Mouse (Mus musculus) adrenal gland, adult 2 months (tissue): ENCODE measurements around the gene Rcsd1. TPM values are rescaled to one million over a fixed set of nuclear protein-coding genes. Genes with fewer than 3 reads are reported as not detected.

ENCODE experiments used
- DNase-seq: peaks from one replicate; pipeline ENCODE4 v3.0.0; 2021
- long read RNA-seq: library from polyadenylated mRNA; stranded (forward); transcript quantifications from one replicate; pipeline ENCODE4 v2.0.0, GENCODE M21; 2021
- polyA plus RNA-seq: library from polyadenylated mRNA; depleted of rRNA; stranded (reverse); fragments of >200 nt; gene quantifications from 2 replicates; pipeline ENCODE4 v1.2.3, GENCODE M21; 2012; rRNA removed
- total RNA-seq, 2 experiments: library from RNA; stranded (reverse); gene quantifications; 2 replicates each; pipeline ENCODE4 v1.2.3; 2021

The Rcsd1 gene
- 10 to 100 TPM; 13.5 to 16.0 TPM for total RNA-seq
- 4.4 and 4.9 TPM in 2 replicates for polyA plus RNA-seq
- long read RNA-seq, full-length matches to known transcripts, result 12 of 15 reads
- long read RNA-seq, partial matches to known transcripts, result 2 of 15 reads
- long read RNA-seq, other reads (novel, unspliced or antisense), result 1 of 15 reads

GRCm38 (mm10) chr1:165709629-165710256 is at the start of gene Rcsd1:
Rcsd1 (minus strand) TSS chr1:165709757.
- no peak for DNase-seq

DNA sequence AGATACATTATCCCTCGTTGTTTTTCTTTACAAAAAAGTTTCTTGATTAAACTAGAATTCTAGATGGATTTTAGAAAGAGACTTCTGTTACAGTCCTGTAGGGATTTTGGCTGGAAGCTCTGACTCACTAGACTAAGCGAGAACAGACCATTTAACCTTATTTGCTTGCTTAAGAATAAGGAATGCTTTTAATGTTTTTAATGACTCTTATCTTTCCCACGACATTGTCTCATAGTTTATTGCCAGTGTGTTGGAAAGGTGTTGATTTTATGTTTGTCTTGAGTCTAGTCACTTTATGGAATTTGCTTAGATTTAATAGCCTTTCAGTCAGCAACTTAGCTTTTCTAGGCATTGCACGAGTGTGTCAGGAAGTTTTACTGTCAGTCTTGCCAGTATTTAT is 45.6 kb upstream of the Rcsd1 start:
- no peak for DNase-seq

DNA sequence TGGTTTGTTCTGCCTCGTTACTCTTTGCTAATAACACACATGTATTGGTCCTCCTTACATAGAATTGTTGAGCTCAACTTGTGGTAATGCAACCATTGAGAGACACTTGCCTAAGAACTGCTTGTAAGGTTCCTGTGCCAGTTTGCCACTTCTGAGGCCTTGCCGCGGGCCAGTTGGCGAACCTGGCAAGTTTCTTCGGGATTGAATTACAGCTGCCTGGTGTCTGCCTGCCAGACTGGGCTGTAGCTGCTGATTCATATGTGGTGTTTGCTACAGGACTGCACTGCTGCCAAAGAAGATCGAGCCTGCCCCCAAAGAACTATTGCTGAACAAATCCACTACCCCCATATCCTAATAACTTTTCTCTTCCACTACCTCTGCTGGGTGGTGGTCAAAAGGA is 44.6 kb upstream of the Rcsd1 start:
- DNase-seq, result no peak

- DNase-seq, result no peak
Measured at GRCm38 (mm10) chr1:165751838-165752237, 42.3 kb upstream of the Rcsd1 start.

DNA sequence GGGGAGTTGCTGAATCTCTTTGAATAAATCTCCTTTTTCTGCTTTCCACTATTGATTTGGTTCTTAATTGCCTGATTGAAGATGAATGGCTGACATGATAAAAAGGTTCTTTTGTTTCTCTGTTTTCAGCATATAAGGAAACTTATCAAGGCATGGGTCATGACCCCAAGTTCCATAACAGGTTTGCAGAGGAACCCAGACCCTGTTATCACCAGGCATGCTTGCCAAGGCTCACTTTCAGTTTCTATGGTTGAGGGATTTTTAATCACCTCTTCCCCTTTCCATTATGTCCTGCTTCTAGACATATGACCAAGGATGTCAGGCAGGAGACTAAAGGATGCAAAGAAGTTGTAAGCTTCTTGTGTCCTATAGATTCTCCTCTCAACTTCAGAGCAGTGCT is 41.6 kb upstream of the Rcsd1 start:
- no peak for DNase-seq

DNA sequence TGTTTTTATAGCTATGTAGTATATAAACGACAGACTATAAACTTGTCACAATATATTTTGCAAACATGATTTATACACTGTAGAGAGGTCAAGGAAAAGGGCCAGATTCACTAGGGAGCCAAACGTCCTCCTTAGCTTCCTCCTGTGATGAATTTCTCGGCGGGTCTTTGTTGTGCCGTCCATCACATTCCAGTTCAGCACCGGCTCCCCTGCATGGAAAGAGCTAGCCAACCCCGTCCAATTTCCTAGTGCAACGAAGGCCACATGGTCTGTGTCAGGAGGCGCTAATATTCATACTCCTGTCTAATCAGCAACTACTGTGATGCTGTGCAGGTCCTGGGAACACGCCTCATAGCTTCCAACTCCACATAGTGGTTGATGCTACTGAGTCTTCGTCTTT is 38.5 kb upstream of the Rcsd1 start:
- no peak for DNase-seq

DNA sequence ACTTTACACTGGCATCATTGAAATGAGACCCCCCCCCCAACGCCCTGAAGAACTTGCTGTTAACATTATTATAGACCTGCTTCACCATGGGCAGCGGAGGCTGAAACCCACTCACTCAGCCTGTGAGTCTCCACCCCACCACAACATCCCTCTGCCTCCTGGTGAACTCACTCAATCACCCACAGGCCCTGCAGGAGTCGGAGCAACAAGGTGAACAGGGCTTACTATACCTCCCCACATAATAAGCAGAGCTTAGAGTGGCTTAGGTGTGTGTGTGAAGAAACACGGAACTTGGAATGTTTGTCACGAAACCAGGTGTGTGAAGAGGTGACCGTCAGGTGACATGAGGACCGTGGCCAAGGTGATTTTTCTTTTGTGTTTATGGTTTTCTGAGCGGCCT is 32.4 kb upstream of the Rcsd1 start:
- DNase-seq, result no peak

DNA sequence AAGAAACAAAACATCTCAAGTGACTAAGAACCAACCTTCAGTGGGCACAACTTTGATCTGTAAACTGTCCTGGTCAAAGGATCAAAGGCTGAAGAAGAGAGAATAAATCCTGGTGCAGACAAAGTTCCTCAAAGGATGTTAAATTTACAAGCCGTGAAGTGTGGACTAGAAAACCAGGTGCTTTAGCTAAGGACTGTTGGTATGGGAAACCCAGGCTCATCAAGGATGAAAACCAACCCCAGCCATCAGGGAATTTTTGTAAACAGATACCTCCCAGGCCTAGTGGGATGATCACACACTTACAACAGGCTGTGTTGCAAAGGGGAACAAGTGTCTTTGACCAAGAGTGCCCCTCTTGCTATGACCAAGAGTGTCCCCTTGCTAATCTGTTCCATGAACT is 29.4 kb upstream of the Rcsd1 start:
- no peak for DNase-seq

DNA sequence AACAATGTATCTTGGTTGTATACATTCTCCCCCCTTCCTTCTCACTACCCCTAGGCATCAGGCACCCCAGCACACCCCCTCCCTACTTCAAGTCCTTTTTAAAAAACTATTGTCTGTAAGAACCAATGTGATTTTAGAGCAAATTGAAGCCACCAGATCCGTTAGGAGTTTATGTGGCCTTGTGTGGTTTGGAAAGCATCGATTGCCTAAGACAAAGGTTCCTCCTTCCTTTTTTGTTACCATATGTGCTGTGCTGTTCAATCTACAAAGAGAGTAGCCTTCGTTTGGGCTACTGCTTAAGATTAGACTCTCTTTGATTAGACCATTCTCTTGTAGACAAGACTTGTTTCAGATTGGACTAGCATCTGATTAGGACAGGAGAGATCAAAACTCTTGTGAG is 28.3 kb upstream of the Rcsd1 start:
- DNase-seq, result no peak

GRCm38 (mm10) chr1:165737451-165737850 is 27.9 kb upstream of the Rcsd1 start:
- DNase-seq, result no peak

- DNase-seq, result peak; percentile 82
Measured at GRCm38 (mm10) chr1:165735826-165736818, 26.6 kb upstream of the Rcsd1 start.

DNA sequence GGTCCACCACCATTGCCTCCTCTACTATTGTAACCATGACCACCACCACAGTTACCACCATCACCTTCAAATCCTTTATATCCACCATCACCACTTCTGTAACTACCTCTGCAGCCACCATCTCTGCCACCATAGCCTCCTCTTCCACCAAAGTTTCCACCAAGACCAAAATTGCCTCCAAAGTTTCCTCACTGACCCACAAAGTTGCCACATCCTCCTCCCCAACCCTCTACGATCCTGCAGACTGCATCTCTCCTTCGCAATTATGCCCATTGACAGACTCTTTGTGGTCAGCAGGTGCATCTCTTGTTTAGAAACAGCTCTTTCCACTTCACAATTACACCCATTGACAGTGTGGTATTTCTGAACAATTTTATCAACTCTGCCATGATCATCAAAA is 25.3 kb upstream of the Rcsd1 start:
- no peak for DNase-seq

- DNase-seq, result no peak
Measured at GRCm38 (mm10) chr1:165731553-165731952, 22.0 kb upstream of the Rcsd1 start.

DNA sequence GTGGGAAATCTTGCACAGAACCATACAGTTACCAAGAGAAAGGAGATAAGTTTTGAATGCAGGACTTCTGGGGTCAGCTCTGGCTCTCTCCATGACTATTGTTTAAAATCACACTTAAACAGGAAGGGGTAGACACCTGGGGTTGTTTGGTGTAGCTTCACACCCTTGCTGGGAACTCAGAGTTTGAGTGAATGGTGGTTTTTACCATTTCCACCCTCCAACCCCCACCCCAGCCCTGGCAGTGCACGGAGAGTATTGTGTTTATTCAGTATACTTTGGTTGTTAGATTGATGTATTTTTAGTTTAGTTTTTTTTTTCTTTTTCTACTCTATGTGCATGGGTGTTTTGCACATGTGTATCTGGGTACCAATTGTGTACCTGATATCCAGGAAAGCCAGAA is 20.6 kb upstream of the Rcsd1 start:
- DNase-seq, result no peak

GRCm38 (mm10) chr1:165728057-165728639 is 18.6 kb upstream of the Rcsd1 start:
- no peak for DNase-seq

- no peak for DNase-seq
Measured at GRCm38 (mm10) chr1:165726986-165727385, 17.4 kb upstream of the Rcsd1 start.

GRCm38 (mm10) chr1:165725039-165725644 is 15.6 kb upstream of the Rcsd1 start:
- DNase-seq, result no peak

DNA sequence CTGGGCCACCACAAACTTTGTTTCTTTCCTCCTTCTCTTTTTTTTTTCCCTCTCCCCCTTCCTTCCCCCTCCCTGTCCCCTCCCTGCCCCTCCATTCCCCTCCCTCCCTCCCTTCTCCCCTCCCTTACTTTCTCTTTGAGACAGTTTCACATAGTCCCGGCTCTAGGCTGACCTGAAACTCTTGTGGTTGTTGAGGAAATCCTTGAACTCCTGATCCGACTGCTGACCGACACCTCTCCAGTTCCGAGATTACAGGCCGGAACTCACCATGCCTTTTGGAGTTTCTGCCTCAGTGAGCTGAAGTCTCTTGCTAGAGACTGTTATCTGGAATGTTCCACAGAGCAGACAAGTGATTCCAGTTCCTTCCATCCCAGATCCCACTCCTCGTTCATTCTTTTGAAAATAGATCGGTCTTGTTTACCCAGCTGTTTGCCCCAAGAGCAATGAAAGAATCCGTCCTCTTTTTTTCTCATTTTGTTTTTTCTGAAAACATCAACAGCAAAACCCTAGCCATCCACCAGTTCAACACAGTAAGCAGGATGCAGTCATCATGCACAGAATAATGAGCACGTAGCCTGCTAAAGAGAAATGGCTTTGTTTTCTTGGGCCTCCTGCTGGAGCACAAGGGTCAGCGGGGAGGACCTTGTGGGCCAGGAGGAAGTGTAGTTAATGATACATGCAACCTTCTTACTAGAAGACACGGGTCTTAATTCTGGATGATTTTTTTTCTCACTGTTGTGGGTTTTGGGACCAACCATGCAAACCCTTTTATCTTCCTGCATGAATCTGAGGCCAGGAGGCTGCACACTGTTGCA is 14.9 kb upstream of the Rcsd1 start:
- DNase-seq, result no peak

DNA sequence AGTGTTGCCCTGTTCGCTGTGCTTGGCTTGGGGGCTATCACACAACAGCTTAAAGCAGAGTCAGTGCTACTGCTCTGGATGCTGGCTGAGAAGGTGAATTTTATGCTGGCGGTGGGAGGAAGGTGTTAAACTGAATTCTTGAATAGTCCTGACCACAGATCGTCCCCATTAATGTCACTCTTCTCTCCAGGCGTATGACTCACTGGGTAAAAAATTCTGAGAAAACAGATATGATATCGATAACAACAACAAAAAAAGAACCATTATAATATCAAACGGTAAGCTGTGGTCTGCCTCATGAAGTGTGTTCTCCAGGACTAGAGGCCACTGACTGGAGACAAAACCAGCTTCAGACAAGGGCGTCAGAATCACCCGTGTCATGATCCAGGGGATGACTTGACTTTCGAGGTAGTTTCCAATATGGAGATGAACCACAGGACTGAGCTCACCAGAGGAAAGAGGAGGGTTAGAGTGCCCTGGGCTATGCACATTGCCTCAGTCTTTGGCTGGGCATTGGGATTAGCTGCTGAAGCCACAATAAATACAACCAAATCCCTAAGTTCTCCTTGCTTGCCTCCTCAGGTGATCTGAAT is 13.1 kb upstream of the Rcsd1 start:
- DNase-seq, result no peak

GRCm38 (mm10) chr1:165718543-165719105 is 9.1 kb upstream of the Rcsd1 start:
- DNase-seq, result no peak
